Mouse (Mus musculus): ENCODE measurements around the gene Dcaf5. TPM values are rescaled to one million over a fixed set of nuclear protein-coding genes. Genes with fewer than 3 reads are reported as not detected.

Dcaf5 gene
- total RNA-seq, 4 experiments from 2014 or later, result 30.8 to 46.6 (median 38.2) TPM

DNA sequence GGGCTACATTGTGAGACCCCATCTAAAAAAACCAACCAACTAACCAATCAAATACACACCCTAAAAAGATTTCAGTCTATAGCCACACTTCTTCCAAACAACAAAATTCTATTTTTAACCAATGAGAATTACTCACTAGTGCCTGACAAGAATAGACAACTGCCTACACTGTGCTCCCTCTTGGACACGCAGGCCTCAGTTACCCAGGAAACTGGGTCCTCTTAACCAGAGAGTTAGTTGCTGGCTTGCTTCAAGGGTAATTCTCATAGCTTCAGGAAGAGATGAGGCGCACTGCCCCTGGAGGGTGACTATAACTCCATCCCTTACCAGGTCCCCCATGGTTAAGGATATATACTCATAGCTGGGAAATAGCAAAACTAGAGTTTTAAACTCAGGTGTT, 95.5 kb downstream of the Dcaf5 start:
- DNase-seq (ENCODE audit: low spot score), result no peak

DNA sequence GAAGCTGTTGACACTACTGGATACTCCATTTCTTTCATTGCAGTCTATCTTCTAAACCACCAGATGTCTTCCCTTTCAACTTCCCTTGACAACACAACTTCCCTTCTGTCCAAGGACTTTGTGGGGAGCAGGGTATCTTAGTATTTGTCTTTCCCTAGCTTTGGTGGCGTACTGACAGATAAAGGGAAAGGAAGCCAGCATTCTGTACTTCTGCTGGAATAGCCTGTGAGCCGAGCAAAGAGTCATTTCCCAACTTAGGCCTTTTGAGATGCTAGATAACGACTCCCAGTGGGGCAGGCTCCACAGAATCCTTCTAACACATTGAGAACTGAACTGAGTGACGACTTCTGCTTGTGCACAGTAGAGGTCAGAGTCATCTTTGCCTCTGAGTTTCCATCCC, 102.2 kb downstream of the Dcaf5 start:
- DNase-seq (ENCODE audit: low spot score), result peak; percentile 50

DNA sequence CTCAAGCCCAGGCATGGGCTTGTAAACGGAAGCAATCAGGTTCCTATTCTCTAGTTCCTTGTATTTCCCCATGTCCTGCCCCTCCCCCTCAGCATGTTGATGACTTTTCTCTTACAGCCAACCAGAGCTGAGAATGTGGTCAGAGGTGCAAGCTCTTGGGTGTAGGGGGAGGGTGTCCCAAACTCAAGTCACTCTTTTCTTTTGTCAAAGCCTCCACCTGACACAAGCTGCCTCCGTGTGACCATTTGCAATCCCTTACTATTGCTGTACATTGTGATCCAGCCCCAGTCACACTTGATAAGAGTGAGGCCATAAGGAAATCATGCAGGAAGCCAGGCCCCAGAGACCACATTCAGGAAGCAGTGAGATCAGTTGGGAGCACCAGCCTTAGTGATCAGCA, 104.8 kb downstream of the Dcaf5 start:
- DNase-seq (ENCODE audit: low spot score), result no peak

DNA sequence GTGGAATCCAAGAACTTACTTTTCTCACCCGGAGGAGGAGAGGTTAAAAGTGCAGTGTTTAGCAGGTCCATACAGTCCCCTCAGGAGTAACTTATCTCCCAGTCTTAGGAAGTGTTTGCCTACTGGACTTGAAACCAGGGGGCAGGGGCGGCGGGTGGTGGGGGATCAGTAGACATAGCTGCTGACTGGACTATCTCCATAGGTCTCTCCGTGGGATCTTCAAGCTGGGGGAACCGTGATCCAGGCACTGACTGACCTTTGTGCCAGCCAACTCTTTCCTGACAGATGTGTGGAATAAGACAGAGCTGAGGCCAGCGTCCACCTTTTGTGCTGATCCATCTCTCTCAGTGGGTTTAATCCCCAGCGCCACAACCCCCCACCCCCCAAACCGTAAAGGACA, 105.6 kb downstream of the Dcaf5 start:
- DNase-seq (ENCODE audit: low spot score), result no peak

DNA sequence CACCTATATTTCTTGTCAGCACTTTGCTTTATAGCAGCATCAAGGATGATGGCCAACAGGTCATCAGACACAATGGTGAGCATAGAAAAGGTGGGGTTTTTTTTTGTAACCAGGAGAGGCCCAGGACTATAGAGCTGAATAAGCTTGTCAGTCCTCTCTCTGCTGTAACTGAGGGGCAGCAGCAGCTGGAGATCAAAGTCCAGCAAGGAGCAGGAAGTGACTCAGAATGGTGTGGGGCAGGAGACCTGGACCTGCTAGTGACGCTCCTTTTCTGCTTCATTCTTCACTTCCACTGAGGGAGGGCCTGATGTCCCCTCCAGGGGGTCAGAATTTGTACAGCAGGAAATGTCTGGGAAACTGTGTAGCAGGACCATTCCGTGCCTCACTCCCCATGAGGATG, 106.8 kb downstream of the Dcaf5 start:
- DNase-seq (ENCODE audit: low spot score), result no peak

DNA sequence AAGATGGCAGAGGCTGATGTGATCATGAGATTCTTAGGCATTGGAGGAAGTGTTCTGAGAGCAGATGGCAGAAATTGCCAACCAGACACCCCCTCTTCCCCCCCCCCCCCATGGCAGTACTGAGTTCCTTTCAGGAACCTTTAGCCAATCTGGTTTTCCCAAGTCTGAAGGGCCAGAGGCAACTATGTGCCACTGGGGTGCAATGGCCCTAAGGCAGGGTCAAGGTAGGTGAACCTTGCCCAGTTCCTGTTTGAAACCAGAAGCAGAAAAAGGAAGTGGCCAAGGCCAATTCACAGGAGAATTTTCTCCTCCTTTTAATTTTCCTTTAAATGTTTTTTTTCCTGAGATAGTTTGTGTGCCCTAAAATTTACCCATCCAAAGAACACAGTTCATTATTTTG, 110.4 kb downstream of the Dcaf5 start:
- no peak for DNase-seq (ENCODE audit: low spot score)

DNA sequence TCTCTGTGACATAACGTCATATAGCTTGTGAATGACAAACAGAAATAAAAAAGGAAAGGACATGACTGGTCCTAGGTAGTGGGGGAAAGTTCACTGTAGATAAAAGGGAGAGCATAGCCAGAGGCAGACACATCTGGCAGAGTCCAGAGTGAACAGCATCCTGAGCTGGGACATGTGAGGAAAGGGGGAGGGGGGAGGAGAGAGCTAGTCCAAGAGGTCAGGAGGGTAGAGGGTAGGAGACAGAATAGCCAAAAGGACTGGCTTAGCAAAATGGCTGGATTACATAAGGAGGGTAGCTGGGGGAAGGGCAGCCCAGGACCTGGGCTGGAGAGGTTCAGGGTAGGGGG, 111.6 kb downstream of the Dcaf5 start:
- no peak for DNase-seq (ENCODE audit: low spot score)

DNA sequence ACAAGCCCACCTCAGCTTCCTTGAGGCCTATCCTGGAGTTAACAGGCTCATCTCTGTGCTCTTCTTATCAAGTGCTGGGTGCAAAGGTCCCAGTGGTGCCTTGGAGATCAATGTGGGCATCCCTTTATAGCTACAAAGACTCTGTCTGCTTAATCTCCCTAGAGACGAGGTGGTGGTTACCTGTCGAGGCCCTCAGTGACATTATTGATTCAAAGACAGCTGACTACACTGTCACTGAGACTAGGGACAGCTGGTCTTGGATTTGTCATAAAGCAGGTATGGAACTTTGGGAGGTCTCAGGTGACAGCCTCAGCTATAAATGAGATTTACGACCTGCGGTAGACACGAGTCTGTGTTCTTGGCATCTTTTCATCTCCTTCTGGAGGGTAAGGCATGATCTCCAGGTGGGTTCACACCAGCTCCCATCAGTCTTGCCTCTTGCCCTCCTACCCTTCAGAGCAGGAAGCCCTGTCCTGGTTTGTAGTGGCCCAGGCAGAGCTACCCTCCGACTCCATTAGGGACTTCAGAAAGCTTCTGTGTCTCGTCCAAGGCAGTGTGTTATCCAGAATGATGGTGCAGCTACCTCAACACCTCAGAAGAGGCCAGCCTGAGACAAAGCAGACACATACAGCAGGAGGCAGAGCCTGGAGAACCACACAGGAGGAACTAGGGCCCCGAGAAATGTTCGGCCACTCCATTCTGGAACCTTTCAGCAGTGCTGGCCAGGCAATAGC, 112.2 kb downstream of the Dcaf5 start:
- no peak for DNase-seq (ENCODE audit: low spot score)

DNA sequence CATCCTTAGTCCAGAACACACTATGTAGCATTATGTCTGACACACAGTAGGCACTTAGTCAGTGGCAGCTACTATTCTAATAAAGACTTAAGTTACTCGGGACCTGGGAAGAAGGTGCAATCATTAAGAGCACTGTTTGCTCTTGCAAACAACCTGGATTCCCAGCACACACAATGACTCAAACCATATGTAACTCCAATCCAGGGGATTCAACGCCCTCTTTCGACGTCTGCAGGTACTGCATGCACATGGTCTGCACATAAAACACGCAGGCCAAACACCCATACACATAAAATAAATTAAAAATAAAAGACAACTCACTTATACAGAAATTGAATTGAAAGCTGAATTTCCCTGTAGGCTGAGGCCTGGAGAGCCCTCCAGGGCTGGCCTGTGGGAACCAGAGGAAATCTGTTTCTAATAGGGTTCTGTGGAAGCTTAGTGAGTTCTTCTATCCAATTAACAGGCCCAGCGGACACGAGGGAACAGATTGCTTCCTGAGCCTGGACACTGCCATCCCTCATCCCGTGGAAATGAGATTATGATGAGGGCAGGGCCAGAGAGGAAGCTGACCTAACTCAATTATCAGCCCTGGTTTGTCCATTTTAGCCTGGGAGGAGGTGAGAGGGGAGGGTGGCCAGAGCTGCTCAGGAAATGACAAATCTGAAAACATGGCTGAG, 112.9 kb downstream of the Dcaf5 start:
- DNase-seq (ENCODE audit: low spot score), result peak; percentile 57

DNA sequence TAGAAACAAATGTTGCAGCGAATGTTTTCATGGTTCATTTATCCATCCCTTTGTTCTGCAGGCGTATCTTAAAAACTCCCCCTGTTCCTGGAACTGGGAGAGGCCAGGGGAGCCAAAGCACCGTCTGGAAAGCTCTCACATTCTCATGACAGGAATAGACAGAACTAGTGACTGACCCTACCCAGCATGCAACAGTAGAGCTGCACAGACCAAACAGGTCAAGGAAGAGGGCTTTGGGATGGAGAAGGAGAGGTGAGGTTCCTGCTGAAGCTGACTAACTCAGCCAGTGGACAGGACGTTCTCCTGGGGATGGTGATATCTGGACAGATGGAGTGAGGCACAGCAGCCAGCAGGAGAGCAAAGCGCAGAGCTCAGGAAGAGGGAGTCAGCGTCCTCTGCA, 113.9 kb downstream of the Dcaf5 start:
- no peak for DNase-seq (ENCODE audit: low spot score)

DNA sequence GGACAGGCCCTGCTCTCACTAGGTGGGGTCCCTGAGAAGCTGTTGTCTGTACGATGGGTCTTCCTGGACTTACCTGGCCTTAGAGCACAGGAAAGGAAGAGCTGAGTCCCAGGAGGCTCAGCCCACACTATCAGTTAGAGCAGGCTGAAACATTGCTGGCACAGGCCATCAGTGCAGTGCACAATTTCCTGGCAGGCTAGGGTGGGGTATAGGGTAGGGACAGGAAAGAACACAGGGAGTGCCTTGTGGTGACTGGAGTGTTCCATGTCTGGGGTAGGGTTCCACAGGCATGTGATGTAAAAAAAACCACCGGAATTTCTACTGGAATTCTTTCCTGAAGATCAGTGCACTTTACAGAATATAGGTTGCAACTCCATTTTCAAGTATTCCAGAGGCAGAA, 117.3 kb downstream of the Dcaf5 start:
- peak; percentile 65 for DNase-seq (ENCODE audit: low spot score)

DNA sequence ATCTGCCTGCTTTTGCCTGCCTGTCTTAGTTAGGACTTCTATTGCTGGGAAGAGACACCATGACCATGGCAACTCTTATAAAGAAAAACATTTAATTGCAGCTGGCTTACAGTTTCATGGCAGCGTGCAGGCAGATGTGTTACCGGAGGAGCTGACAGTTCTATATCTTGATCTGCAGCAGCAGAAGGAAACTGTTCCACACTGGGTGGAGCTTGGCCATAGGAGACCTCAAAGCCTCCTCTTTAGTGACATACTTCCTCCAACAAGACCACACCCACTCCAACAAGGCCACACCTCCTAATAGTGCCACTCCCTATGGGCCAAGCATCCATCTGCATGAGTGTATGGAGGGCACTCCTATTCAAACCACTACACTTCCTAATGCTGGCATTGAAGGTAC, 121.1 kb downstream of the Dcaf5 start:
- DNase-seq (ENCODE audit: low spot score), result no peak

DNA sequence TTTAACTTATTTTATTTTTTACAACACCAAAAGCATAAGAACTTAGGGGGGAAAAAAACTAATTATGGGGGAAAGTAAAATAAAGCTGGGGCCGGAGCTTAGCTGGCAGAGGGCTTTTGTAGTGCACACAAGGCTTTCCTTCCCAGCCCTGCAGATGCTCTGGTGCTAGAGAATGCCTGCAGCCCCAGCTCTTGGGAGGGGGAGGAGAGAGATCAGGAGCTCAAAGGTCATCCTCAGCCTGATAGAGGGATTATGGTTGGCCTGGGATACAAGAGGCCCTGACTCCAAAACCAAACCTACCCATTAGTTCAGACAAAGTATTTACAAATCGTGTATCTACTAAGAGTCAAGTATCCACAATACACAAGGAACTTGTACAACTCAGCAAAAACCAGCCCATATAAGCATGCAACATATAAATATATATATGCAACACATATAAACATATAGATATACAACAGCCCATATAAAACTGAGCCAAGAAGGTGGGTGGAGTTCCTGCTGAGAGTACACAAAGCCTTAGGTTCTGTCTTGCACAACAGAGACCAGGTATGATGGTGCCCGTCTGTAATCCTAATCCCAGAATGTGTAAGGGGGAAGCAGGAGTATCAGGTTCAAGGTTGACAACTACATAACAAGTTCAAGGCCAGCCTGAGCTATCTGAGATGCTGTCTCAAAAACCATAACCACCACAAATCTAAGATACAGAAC, 124.3 kb downstream of the Dcaf5 start:
- no peak for DNase-seq (ENCODE audit: low spot score)

DNA sequence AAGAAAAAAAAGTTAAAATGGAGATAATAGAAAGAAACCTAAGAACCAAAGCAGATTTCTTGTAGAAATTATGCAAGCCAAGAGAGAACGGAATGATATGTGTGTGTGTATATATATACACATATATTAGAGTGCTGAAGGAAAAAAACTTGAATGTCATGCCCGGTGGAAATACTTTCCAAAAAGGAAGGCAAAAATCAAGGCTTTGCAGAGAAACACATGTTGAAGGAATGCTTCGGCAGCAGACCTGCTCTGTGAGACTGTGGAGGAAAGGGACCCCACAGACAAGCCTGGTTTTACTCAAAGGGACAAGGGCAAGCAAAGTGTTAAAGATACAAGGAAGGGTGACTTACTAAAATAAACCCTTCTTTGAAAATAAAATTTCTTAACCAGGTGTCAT, 128.8 kb downstream of the Dcaf5 start:
- no peak for DNase-seq (ENCODE audit: low spot score)

DNA sequence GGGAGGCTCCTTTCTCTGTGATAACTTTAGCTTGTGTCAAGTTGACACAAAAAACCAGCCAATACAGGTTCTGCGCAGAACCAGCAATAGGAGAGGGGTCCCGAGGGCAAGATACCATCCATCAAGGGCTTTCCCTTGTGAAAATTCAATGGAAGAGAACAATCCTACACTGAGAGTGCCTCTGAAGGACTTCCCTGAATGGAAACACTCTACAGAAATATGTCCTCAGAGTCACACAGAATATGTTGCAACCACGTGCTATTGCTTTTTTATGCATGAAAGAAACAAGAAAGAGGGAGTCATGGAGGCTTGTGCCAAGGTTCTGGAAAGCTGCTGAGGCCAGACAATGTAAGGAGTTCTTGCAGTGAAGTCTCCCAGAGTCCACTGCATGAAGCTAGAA, 131.9 kb downstream of the Dcaf5 start:
- no peak for DNase-seq (ENCODE audit: low spot score)

DNA sequence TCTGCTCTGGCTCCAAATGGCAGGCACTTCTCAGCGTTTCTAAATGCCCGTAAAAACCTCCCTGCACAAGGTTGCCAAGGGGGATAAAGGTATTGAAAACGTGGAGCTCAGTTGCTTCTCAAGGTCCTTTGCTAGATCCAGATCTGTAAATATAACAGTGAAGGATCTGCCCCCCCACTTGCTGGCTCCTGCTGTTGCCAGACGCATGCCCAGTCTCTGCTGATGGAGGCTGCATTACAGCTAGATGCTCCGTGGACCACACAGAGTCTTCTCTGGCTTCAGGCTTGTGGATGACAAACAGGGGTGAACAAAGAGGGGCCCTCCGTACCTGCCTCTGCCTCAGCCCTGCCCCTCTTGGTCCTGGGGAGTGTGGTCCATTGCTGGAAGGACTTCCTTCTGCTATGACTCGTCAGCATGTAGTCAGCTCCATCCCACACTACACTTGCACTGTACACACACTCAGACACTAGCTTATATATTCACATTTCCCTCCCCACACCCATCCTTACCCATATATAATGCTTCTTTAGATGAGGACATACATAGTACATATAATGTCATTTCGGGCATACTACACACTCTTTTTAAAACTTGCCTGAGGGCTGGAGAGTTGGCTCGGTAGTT, 135.5 kb downstream of the Dcaf5 start:
- no peak for DNase-seq (ENCODE audit: low spot score)

DNA sequence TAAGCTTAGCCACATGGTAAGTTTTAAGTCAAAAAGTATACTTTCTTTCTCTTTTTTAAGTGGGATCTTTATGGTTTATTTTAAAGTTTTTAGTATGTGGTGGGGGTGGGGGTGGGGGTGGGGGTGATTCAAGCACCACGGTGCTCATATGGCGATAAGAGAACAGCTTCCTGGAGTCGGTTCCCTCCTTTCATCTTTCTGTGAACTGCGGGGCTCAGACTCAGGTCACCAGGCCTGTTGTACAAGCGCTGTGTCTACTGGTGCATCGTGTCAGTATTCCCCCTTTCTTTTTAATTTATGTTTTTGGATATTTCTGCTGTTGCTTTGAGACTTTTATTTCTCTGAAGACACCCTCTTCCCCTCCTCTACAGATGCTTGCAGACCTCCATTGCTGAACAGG, 137.7 kb downstream of the Dcaf5 start:
- no peak for DNase-seq (ENCODE audit: low spot score)

DNA sequence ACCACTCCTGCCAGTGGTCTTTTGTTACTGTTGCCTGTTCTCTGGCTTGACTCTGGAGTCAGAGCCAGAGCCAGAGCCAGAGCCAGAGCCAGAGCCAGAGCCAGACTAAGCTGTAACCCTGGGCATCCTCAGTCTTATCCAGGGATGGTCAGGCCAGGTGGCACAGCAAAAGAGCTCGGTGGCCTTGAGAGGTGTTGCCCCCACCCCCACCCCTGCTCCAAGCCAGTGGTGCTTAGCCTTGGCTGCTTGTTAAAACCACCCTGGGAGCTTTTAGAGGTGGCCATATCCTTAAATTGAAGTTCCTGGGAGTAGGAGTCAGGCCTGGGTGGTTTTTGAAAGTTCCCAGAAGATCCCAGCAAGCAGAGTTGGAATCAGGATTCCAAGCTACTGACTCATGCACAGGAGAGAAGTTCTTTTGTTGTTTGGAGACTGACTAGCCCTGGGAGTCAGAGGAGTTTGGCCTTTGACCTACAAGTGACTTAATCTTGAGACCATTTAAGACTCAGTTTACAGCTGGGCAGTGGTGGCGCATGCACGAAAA, 144.4 kb downstream of the Dcaf5 start:
- DNase-seq (ENCODE audit: low spot score), result no peak

DNA sequence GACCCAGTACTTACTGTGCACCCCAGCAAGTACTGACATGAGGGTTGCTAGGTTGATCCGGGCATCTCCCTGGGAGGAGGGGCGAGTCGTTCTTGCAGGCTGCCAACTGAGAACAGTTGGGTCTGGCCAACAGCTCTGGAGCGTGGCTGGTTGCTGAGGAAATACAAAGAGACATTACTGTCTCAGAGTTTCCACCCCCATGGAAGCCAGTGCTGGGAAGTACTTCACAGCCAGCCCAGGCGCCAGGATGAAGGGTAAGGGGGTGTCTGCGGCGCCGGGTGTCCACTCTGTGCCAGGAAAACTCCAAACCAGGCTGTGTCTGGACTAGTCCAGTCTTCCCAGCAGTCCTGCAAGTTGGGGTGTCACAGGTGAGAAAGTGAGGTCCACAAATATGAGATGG, 145.4 kb downstream of the Dcaf5 start:
- DNase-seq (ENCODE audit: low spot score), result no peak

DNA sequence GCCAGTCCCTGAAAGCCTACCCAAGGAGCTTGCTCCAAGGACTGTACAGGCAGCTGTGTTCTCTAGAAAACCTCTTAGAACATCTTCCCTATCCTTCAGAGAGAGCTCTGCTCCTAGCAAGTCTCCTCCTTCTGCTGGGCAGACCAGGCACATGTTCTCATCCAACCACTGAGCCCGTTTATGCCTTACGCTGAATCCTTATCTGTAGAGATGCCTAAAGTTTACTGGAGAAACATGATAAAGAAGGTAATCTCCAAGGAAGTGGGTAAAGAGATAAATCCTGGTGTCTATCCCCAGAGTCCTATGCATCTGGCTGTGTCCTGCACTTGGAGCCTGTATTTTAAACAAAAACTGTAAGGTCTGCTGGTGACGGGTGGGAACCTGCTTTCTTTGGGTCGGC, 145.9 kb downstream of the Dcaf5 start:
- no peak for DNase-seq (ENCODE audit: low spot score)

DNA sequence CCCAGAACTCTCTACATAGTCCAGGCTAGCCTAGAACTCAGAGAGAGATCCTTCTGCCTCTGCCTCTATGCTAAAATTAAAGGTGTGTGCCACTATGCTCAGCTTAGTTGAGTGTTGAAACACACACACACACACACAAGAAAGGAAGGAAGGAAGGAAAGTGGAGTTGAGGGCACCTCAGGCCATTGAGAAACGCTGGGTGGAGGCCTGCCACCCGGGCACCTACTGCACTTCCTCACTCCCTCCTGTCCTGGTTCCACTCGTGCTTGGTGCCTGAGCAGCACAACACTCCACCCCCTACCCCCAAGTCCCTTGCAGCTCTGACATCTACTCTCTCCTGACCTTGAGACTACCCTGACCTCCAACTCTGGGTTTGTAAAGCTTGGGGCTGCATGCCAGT, 146.7 kb downstream of the Dcaf5 start:
- DNase-seq (ENCODE audit: low spot score), result no peak

DNA sequence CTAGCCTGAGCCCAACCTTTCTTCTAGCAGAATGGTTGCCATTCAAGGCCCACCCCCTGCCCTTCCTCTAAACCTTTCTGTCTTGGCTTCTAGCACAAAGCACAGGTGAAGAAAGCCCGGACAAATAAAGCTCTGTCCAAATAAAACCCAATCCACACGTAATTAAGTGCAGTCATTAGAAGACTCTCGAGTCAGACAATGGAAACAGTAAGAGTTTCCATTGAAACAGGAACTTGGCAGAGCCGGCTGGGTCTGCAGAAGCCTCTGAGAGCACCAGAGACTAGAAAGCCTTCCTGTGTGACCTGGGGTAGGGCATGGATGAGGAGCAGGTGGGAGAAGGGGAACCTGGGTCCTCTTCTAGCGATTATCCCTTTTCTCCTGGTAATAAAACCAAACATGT, 150.5 kb downstream of the Dcaf5 start:
- no peak for DNase-seq (ENCODE audit: low spot score)
